Mouse (Mus musculus) spleen, adult 2 months (tissue): ENCODE measurements around the gene Cd200r3.

Experiments
- CTCF ChIP-seq: fragments of 200-500 bp; IDR thresholded peaks from 2 replicates; pipeline ENCODE4 v1.5.1; 2011; ENCODE audit warnings: mild to moderate bottlenecking, inconsistent platforms; ENCODE audit not compliant: insufficient read depth, insufficient read length, insufficient replicate concordance; ENCODE audit errors: extremely low read depth
- POLR2A ChIP-seq: fragments of 200-500 bp; IDR thresholded peaks from 2 replicates; pipeline ENCODE4 v1.6.1; 2011; ENCODE audit warnings: low read depth, low read length, inconsistent platforms

DNA sequence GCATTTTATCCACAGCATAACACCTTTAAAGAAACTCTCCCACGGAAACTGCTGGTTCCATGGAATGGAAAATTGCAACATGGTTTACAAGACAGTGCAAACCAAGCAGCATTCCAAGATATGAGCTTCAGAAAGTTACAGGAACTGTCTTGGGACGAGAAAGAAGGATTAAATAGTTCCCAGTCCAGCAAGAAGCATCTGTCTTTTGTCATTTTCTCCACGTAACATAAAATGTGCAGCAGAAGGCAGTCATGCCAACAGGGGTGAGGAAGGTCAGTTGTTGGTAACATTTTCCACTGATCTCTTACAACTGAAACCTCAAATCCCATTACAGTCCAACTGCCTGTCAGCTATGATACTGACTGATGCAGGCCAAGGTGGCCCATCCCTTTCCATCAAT lies 22.4 kb downstream of the Cd200r3 start:
- TF ChIP-seq CTCF (no peak), POLR2A (no peak)
